Mouse (Mus musculus): ENCODE measurements around the gene Fbxl12. TPM values are rescaled to one million over a fixed set of nuclear protein-coding genes. Genes with fewer than 3 reads are reported as not detected.

The Fbxl12 gene
- polyA plus RNA-seq, 1 experiment from 2014 or later: 20.5 TPM

DNA sequence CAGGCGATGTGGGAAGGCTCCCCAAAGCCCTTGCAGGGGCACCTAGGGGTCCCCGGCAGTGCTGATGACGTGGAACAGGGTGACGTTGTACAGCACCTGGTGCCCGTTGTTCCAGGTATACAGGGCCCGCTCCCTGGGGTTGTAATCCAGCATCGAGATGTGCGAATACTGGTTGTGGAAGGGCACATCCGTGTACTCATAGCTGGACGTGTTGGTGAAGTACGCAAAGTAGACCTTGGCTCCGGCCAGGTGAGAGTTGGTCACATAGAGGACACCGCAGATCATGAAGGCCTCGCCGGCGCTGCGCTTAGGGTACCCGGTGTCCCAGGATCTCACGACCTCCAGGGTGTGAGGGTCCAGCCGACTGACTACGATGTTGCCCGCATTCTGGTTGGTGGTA, 23.5 kb upstream of the Fbxl12 start:
- Histone ChIP-seq H3K9me3 (no peaks in the 10 kb centered on the region), H3K36me3 (peaks cover 18% of the 10 kb centered on the region), H3K9ac (replicated peaks) (no peak overlapping the region), H3K27me3 (no peaks in the 10 kb centered on the region), H3K27ac (replicated peaks) (no peak overlapping the region), H3K4me2 (replicated peaks) (no peak overlapping the region), H3K4me1 (peaks cover 40% of the 10 kb centered on the region), H3K4me3 (no peak overlapping the region)
- 93% methylated on average over 22 of the region's 22 CpGs for WGBS
- ATAC-seq (ENCODE audit: low FRiP score, low read depth): no peak

GRCm38 (mm10) chr9:20666510-20667034, 22.0 kb upstream of the Fbxl12 start:
- Histone ChIP-seq H3K9ac (replicated peaks) (no peak overlapping the region; the same call in 1 of the 2 replicates), H3K27me3 (no peaks in the 10 kb centered on the region), H3K4me1 (peaks cover 44% of the 10 kb centered on the region), H3K36me3 (peaks cover 32% of the 10 kb centered on the region), H3K4me2 (replicated peaks) (no peak overlapping the region), H3K27ac (replicated peaks) (peak overlapping the region; percentile 58; the same call in 1 of the 2 replicates), H3K9me3 (no peaks in the 10 kb centered on the region), H3K4me3 (no peak overlapping the region)
- WGBS: 13% methylated on average over 6 of the region's 7 CpGs
- no peak for ATAC-seq (ENCODE audit: low FRiP score, low read depth)

GRCm38 (mm10) chr9:20665925-20666324, 21.4 kb upstream of the Fbxl12 start:
- Histone ChIP-seq H3K27ac (replicated peaks) (peak overlapping the region; percentile 58), H3K9ac (replicated peaks) (no peak overlapping the region), H3K9me3 (no peaks in the 10 kb centered on the region), H3K4me3 (no peak overlapping the region), H3K36me3 (peaks cover 38% of the 10 kb centered on the region), H3K4me2 (replicated peaks) (no peak overlapping the region), H3K27me3 (no peaks in the 10 kb centered on the region), H3K4me1 (peaks cover 44% of the 10 kb centered on the region)
- peak; percentile 21; the same call in 1 of the 2 replicates for ATAC-seq (ENCODE audit: low FRiP score, low read depth)
- WGBS: 20% methylated on average over 8 of the region's 8 CpGs

GRCm38 (mm10) chr9:20664982-20665637, 20.5 kb upstream of the Fbxl12 start:
- H3K27ac ChIP-seq (replicated peaks): peak overlapping the region; percentile 71
- ATAC-seq (ENCODE audit: low FRiP score, low read depth): no peak
- no peak overlapping the region for H3K9ac ChIP-seq (replicated peaks)
- H3K36me3 ChIP-seq: peaks cover 44% of the 10 kb centered on the region
- H3K27me3 ChIP-seq: no peaks in the 10 kb centered on the region
- peaks cover 44% of the 10 kb centered on the region for H3K4me1 ChIP-seq
- H3K4me2 ChIP-seq (replicated peaks): no peak overlapping the region
- no peaks in the 10 kb centered on the region for H3K9me3 ChIP-seq
- 78% methylated on average over 5 of the region's 5 CpGs for WGBS
- no peak overlapping the region for H3K4me3 ChIP-seq

DNA sequence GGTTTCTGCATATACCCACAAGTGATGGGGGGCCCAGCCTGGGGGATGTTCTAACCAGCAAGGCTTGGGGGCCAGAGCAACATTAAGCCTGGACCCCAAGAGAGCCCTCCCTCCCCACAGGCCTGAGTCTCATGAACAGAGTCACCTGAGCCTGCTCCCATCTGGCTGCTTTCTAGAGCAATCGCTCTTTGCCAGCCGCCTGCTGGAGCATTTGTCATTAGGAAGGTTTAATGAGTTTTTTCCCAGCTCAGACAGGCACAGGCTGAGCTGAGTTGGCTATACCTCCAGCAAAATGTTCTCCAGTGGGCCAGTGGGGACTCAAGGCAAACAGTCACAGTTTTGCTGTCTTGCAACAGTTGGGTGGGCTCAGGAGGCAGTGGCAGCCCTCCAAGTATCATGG, 19.8 kb upstream of the Fbxl12 start:
- no peaks in the 10 kb centered on the region for H3K9me3 ChIP-seq
- H3K27me3 ChIP-seq: no peaks in the 10 kb centered on the region
- H3K4me1 ChIP-seq: peaks cover 44% of the 10 kb centered on the region
- H3K4me3 ChIP-seq: no peak overlapping the region
- ATAC-seq (ENCODE audit: low FRiP score, low read depth): no peak
- H3K27ac ChIP-seq (replicated peaks): peak overlapping the region; percentile 71
- no peak overlapping the region for H3K4me2 ChIP-seq (replicated peaks)
- WGBS: 78% methylated on average over 2 of the region's 2 CpGs
- no peak overlapping the region for H3K9ac ChIP-seq (replicated peaks)
- peaks cover 48% of the 10 kb centered on the region for H3K36me3 ChIP-seq

GRCm38 (mm10) chr9:20663956-20664355, 19.4 kb upstream of the Fbxl12 start:
- Histone ChIP-seq H3K9me3 (no peaks in the 10 kb centered on the region), H3K9ac (replicated peaks) (0 out of 2 replicates have a peak overlapping the region, but pooled peaks have one; percentile 13), H3K4me1 (peaks cover 44% of the 10 kb centered on the region), H3K4me2 (replicated peaks) (no peak overlapping the region), H3K4me3 (no peak overlapping the region), H3K36me3 (peaks cover 52% of the 10 kb centered on the region), H3K27ac (replicated peaks) (peak overlapping the region; percentile 71), H3K27me3 (no peaks in the 10 kb centered on the region)
- ATAC-seq (ENCODE audit: low FRiP score, low read depth): peak; percentile 17; the same call in 1 of the 2 replicates
- WGBS: 84% methylated on average over 2 of the region's 2 CpGs

GRCm38 (mm10) chr9:20662874-20663273, 18.3 kb upstream of the Fbxl12 start:
- no peak for ATAC-seq (ENCODE audit: low FRiP score, low read depth)
- Histone ChIP-seq H3K9ac (replicated peaks) (0 out of 2 replicates have a peak overlapping the region, but pooled peaks have one; percentile 17), H3K27ac (replicated peaks) (peak overlapping the region; percentile 71), H3K36me3 (peaks cover 62% of the 10 kb centered on the region), H3K4me3 (no peak overlapping the region), H3K27me3 (no peaks in the 10 kb centered on the region), H3K9me3 (no peaks in the 10 kb centered on the region), H3K4me1 (peaks cover 44% of the 10 kb centered on the region), H3K4me2 (replicated peaks) (no peak overlapping the region)
- WGBS: 82% methylated on average over 8 of the region's 8 CpGs

- no peaks in the 10 kb centered on the region for H3K9me3 ChIP-seq
- H3K9ac ChIP-seq (replicated peaks): no peak overlapping the region
- ATAC-seq (ENCODE audit: low FRiP score, low read depth): no peak
- H3K27me3 ChIP-seq: no peaks in the 10 kb centered on the region
- H3K4me2 ChIP-seq (replicated peaks): no peak overlapping the region
- H3K4me1 ChIP-seq: peaks cover 44% of the 10 kb centered on the region
- WGBS: 56% methylated on average over 3 of the region's 3 CpGs
- H3K4me3 ChIP-seq: no peak overlapping the region
- H3K27ac ChIP-seq (replicated peaks): peak overlapping the region; percentile 71; the same call in 1 of the 2 replicates
- peaks cover 68% of the 10 kb centered on the region for H3K36me3 ChIP-seq
Observed at GRCm38 (mm10) chr9:20662325-20662724, 17.8 kb upstream of the Fbxl12 start.

DNA sequence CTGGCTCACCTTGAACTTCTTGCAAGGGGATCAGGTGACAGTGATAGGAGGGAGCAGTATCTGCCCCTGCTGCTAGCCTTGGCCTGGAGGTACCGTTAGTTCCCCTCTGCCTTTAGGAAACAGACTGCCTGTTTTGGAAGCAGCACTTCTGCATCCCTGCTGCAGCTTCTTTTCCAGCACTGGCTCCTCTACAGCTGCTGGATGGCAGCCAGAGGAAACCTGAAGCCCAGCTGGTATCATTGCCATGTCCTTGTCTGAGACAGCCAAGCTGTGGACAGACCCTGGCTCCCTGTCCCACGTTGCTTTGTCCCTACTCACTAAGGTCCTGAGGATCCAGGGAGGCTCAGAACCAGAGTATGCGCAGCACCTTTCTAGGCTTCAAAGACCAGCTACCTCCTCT, 13.0 kb upstream of the Fbxl12 start:
- H3K4me2 ChIP-seq (replicated peaks): no peak overlapping the region
- 90% methylated on average over 3 of the region's 3 CpGs for WGBS
- H3K4me1 ChIP-seq: peaks cover 21% of the 10 kb centered on the region
- H3K27me3 ChIP-seq: no peaks in the 10 kb centered on the region
- H3K27ac ChIP-seq (replicated peaks): no peak overlapping the region
- H3K9me3 ChIP-seq: no peaks in the 10 kb centered on the region
- no peak overlapping the region for H3K9ac ChIP-seq (replicated peaks)
- H3K4me3 ChIP-seq: no peak overlapping the region
- ATAC-seq (ENCODE audit: low FRiP score, low read depth): no peak
- H3K36me3 ChIP-seq: peaks cover 74% of the 10 kb centered on the region

DNA sequence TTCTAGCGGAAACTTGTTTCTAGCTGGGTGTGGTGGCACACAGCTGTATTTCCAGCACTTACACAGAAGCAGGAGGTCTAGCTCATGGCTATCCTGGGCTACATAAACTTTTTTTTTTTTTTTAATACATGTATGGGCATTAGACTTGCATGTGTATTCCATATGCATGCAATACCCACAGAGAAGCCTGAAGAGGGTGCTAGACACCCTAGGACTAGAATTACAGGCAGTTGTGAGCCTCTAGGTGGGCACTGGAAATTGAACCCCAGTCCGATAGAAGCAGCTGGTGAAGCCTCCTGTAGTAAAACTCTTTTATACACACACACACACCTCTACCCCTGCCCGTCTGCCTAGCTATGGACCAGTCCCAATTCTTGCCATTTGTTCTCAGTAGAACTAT, 9.3 kb upstream of the Fbxl12 start:
- H3K36me3 ChIP-seq: peaks cover 49% of the 10 kb centered on the region
- 0 out of 2 replicates have a peak overlapping the region, but pooled peaks have one; percentile 96 for H3K4me3 ChIP-seq
- ATAC-seq (ENCODE audit: low FRiP score, low read depth): no peak
- no peak overlapping the region for H3K27ac ChIP-seq (replicated peaks)
- no peak overlapping the region for H3K9ac ChIP-seq (replicated peaks)
- WGBS: 93% methylated on average over 3 of the region's 3 CpGs
- H3K9me3 ChIP-seq: no peaks in the 10 kb centered on the region
- no peaks in the 10 kb centered on the region for H3K27me3 ChIP-seq
- peaks cover 28% of the 10 kb centered on the region for H3K4me1 ChIP-seq
- peak overlapping the region; percentile 78 for H3K4me2 ChIP-seq (replicated peaks)

DNA sequence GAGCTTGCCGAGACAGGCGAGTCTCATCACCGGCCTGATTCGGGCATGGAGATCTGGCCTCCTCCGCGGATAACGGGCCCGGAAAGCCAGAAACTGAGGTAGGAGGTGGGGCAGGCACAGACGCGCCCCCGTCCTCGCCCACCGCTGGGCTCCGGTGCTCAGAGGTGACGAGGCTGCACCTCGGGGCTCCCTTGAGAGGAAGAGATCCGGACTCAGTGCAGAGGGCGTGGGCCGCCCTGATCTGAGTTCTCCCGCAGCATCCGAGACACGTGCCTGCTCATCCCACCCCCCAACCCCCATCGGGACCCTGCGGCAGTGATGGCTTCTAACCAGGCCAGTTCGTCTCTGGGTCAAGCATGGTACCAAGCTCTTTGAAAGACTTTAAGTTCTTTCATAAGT, 7.7 kb upstream of the Fbxl12 start:
- Histone ChIP-seq H3K27ac (replicated peaks) (no peak overlapping the region), H3K9ac (replicated peaks) (peak overlapping the region; percentile 88), H3K36me3 (peaks cover 42% of the 10 kb centered on the region), H3K9me3 (no peaks in the 10 kb centered on the region), H3K4me1 (peaks cover 28% of the 10 kb centered on the region), H3K4me2 (replicated peaks) (peak overlapping the region; percentile 78), H3K4me3 (peak overlapping the region; percentile 96), H3K27me3 (no peaks in the 10 kb centered on the region)
- 0% methylated on average over 24 of the region's 25 CpGs for WGBS
- ATAC-seq (ENCODE audit: low FRiP score, low read depth): no peak

GRCm38 (mm10) chr9:20651602-20652259, 7.2 kb upstream of the Fbxl12 start, which contains the start of gene Pin1:
Pin1 (plus strand) TSS chr9:20652095.
- peak; percentile 99 for ATAC-seq (ENCODE audit: low FRiP score, low read depth)
- H3K36me3 ChIP-seq: peaks cover 40% of the 10 kb centered on the region

More at GRCm38 (mm10) chr9:20651602-20652259, 7.2 kb upstream of the Fbxl12 start, which contains the start of gene Pin1:
- peak within 1 kb of the TSS; percentile 60 for H3K27ac ChIP-seq (replicated peaks)
- no peaks in the 10 kb centered on the region for H3K9me3 ChIP-seq
- H3K4me2 ChIP-seq (replicated peaks): peak within 1 kb of the TSS; percentile 78
- H3K4me1 ChIP-seq: peaks cover 28% of the 10 kb centered on the region
- WGBS: under 1% methylated on average over 45 of the region's 45 CpGs
- H3K9ac ChIP-seq (replicated peaks): peak within 1 kb of the TSS; percentile 88
- H3K4me3 ChIP-seq: peak within 1 kb of the TSS; percentile 96
- H3K27me3 ChIP-seq: no peaks in the 10 kb centered on the region

All from midbrain, embryonic 12.5 days (tissue).